Mouse (Mus musculus): ENCODE measurements around the gene Rbm45.

The Rbm45 gene

GRCm38 (mm10) chr2:76386531-76386930 is 16.7 kb downstream of the Rbm45 start:
- DNase-seq (ENCODE audit: low read depth, low spot score): no peak

- no peak for DNase-seq (ENCODE audit: low read depth, low spot score)
These were observed 30.4 kb downstream of the Rbm45 start for GRCm38 (mm10) chr2:76400178-76400577.

GRCm38 (mm10) chr2:76405596-76406150 is 35.9 kb downstream of the Rbm45 start:
- DNase-seq (ENCODE audit: low read depth, low spot score): no peak

GRCm38 (mm10) chr2:76406151-76406936 is 36.6 kb downstream of the Rbm45 start, which contains the start of gene Osbpl6:
Gene Osbpl6 (plus strand): TSS chr2:76406508.
- no peak for DNase-seq (ENCODE audit: low read depth, low spot score)

- no peak for DNase-seq (ENCODE audit: low read depth, low spot score)
These were observed 37.2 kb downstream of the Rbm45 start for GRCm38 (mm10) chr2:76406937-76407441.

- no peak for DNase-seq (ENCODE audit: low read depth, low spot score)
These were observed 39.7 kb downstream of the Rbm45 start for GRCm38 (mm10) chr2:76409526-76409925.

GRCm38 (mm10) chr2:76409986-76410385 is 40.2 kb downstream of the Rbm45 start:
- no peak for DNase-seq (ENCODE audit: low read depth, low spot score)

- no peak for DNase-seq (ENCODE audit: low read depth, low spot score)
These were observed 43.1 kb downstream of the Rbm45 start for GRCm38 (mm10) chr2:76412924-76413323.

- DNase-seq (ENCODE audit: low read depth, low spot score): no peak
These were observed 47.8 kb downstream of the Rbm45 start for GRCm38 (mm10) chr2:76417446-76418141.

- no peak for DNase-seq (ENCODE audit: low read depth, low spot score)
These were observed 48.3 kb downstream of the Rbm45 start for GRCm38 (mm10) chr2:76418142-76418518.

GRCm38 (mm10) chr2:76421411-76421924 is 51.7 kb downstream of the Rbm45 start:
- DNase-seq (ENCODE audit: low read depth, low spot score): no peak

- no peak for DNase-seq (ENCODE audit: low read depth, low spot score)
These were observed 57.0 kb downstream of the Rbm45 start for GRCm38 (mm10) chr2:76426816-76427215.

- no peak for DNase-seq (ENCODE audit: low read depth, low spot score)
These were observed 59.5 kb downstream of the Rbm45 start for GRCm38 (mm10) chr2:76429318-76429717.

GRCm38 (mm10) chr2:76429855-76430254 is 60.1 kb downstream of the Rbm45 start:
- DNase-seq (ENCODE audit: low read depth, low spot score): no peak

GRCm38 (mm10) chr2:76430539-76430938 is 60.8 kb downstream of the Rbm45 start:
- no peak for DNase-seq (ENCODE audit: low read depth, low spot score)

All from 3T3-L1 (cell line).